Mouse (Mus musculus) retina, embryonic 14.5 days (tissue): ENCODE measurements around the gene Kbtbd6.
"Not testable (repeated sequence)": the region's sequence is repeated elsewhere in the genome, so short reads cannot be mapped to it uniquely, and the experiment has no call there.

ENCODE experiments used
- DNase-seq: peaks from one replicate; pipeline ENCODE4 v3.0.0-alpha.2; 2015; ENCODE audit warnings: low spot score

The Kbtbd6 gene

DNA sequence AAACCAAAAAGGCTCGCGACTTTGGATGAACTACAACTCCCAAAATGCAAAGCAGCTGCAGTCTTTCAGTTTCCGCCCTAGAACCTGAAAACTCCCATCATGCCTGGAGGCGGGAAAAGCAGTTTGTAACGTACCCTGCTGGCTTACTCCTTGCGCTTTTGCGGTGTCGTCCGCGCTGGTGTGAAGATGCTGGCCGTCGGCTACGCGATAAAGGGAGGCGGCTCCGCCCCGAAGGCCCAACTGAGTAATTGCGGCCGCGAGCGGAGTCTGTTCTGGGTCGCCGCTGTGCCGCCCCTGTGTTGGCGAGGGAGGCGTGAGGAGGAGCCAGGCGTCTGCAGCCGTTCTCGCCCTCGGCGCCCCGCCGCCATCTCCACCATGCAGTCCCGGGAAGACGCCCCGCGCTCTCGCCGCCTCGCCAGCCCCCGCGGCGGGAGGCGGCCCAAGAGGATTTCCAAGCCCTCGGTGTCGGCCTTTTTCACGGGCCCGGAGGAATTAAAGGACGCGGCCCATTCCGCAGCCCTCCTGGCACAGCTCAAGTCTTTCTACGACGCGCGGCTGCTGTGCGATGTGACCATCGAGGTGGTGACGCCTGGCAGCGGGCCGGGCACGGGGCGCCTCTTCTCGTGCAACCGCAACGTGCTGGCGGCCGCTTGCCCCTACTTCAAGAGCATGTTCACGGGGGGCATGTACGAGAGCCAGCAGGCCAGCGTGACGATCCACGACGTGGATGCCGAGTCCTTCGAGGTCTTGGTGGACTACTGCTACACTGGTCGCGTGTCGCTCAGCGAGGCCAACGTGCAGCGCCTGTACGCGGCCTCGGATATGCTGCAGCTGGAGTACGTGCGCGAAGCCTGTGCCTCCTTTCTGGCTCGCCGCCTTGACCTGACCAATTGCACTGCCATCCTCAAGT lies at the start of gene Kbtbd6:
TSS of gene Kbtbd6 (plus strand) at position 155 of the 910 bp plus-strand sequence.
- peak; percentile 94 for DNase-seq

DNA sequence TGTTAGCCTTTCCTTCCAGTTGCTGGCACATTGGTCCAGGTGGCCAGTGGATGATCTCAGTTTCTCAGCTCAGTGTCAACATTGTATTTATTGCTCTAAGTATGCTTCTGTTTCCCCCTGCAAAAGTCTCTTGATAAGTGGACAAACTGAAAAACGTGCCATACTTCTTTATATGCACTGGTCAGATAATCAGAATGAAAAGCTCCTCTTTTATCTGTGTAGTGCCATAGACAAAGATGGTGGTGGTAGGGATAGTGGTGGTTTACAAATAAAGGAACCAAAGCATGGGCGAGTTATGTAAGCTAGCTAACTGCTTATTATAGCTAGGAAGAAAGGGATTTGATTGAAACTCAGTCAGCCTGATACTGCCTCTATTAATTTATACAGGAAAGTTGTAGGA lies 44.0 kb upstream of the Kbtbd6 start:
- DNase-seq, result no peak

DNA sequence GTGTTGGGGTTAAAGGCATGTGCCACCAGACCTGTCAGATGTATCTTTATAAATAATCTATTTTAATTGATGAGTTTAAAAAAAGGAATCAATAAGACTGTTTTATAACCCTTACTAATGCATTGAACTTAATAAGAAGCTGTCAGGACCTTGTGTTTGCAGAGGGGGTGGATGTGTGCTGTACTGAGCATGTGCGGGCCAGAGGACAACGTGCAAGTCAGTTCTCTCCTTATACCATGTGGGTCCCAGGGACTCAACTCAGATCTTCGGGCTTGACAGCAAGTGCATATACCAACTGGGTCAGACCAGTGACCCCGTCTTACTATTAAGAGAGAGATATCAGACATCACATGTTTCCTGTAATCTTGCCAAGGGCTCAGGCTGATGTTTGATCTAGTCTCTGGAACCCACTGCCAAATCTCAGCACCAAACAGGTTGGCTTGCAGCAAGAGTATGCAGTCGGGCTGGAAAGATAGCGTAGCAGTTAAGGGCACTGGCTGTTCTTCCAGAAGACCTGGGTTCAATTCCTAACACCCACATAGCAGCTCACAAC lies 42.3 kb upstream of the Kbtbd6 start:
- DNase-seq, result no peak

DNA sequence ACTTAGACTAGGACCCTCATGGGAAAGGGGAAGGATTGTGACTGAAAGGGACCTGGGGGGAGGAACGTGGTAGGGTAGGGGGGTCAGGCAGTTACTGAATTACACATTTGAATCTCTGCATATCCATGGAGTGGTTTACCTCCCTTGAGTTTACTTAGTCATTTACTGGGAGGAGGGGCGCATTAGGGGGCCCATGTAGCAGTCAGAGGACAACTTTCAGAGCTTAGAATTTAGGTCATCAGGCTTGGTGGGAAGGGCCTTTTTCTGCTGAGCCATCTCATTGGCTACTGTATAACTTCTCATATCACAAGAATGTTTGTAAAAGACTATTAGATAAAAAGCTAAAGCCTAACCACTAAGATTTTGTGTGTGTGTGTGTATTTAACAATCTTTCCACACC lies 41.0 kb upstream of the Kbtbd6 start:
- no peak for DNase-seq

DNA sequence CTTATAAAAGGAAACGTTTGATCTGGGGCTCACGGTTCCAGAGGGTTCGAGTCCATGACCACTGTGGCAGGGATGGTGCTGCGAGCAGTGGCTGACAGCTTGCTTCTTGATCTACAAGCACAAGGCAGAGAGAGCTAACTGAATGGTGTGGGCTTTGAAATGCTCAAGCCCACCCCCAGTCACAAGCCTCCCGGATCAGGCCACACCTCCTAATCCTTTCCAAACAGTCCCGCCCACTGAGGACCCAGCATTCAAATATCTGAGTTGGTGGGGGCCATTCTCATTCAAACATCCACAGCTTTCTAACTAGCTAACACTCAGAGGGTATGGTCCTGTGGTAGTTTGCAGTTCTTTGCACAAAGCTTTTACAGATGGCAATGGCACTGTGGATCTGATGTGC lies 38.5 kb upstream of the Kbtbd6 start:
- no peak for DNase-seq

DNA sequence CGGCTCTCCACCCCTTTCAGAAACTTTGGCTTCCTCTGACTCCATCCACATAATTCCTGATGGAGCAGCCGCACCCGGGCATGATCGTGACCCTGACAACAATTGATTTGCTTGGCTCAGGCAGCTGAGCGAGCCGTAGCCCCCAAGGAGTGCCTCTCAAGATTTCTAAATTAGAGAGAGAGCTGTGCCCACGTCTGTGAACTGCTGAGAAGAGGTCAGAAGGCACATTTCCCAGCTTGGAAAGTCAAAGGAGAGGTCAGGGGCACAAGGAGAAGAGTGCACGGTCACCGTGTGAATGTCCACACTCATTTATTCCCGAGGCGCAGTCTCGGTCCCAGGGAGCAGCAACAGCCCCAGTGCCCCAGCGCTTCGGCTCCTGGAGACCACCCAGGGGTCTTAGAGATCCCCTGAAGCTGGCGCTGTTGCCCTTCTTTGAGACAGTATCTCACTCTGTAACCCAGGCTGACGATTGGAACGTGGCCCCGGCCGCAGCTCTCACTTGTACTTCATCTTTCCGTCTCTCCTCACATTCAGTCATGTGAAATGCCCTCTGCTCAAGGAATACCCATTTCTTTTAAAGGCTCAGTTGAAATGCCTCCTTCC lies 31.5 kb upstream of the Kbtbd6 start:
- peak; percentile 71 for DNase-seq

DNA sequence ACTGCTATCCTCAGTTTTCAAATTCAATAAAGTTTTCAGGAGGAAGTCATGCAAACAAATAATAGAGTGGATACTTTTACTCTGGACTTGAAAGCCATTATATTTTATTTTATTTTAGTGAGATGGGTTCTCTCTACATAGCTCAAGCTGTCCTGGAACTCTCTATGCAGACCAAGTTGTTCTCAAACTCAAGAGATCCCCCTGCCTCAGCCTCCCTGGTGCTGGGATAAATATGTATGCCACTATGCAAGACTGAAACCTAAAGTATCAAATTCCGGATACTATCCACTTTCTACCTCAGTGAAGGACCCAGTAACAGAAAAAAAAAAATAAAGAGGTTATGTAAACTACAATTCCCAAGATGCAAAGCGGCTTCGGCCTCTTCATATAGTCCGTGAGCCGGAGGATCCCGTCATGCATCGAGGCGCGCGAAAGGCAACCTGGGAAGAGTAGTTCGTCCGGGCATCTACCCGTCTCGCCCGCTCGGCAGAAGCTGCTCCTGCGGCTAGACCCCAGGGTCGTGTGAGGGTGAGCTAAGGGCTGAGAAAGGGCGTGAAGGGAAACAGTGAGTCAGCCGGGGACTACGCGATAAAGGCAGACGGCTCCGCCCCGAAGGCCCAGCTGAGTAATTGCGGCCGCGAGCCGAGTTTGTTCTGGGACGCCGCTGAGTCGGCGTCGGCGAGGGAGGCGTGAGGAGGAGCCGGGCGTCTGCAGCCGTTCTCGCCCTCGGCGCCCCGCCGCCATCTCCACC lies 25.5 kb upstream of the Kbtbd6 start, which contains the start of gene Kbtbd7:
TSS of gene Kbtbd7 (plus strand) at position 533 of the 751 bp plus-strand sequence.
- DNase-seq, result peak; percentile 95

DNA sequence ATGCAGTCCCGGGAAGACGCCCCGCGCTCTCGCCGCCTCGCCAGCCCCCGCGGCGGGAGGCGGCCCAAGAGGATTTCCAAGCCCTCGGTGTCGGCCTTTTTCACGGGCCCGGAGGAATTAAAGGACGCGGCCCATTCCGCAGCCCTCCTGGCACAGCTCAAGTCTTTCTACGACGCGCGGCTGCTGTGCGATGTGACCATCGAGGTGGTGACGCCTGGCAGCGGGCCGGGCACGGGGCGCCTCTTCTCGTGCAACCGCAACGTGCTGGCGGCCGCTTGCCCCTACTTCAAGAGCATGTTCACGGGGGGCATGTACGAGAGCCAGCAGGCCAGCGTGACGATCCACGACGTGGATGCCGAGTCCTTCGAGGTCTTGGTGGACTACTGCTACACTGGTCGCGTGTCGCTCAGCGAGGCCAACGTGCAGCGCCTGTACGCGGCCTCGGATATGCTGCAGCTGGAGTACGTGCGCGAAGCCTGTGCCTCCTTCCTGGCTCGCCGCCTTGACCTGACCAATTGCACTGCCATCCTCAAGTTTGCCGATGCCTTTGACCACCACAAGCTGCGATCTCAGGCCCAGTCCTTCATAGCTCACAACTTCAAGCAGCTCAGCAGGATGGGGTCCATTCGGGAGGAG lies 24.8 kb upstream of the Kbtbd6 start:
- DNase-seq, result not testable (repeated sequence)

DNA sequence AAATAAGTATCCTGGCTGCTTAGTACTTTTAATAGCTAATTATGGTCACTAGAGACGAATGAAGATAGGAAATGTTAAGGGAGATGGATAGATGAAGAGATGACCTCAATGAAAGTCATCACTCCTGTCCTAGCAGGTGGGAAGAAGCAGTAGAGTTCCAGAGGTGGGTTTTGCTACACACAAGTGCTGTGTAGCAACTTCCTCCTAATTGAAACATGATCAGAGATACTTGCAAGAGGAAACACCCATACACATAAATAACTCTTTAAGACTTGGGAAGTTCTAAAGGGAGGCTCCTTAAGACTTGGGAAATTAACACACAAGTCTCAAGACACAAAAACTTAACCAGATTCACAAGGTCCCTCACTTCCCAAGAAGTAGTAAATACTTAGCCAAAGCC lies 17.6 kb upstream of the Kbtbd6 start:
- no peak for DNase-seq

DNA sequence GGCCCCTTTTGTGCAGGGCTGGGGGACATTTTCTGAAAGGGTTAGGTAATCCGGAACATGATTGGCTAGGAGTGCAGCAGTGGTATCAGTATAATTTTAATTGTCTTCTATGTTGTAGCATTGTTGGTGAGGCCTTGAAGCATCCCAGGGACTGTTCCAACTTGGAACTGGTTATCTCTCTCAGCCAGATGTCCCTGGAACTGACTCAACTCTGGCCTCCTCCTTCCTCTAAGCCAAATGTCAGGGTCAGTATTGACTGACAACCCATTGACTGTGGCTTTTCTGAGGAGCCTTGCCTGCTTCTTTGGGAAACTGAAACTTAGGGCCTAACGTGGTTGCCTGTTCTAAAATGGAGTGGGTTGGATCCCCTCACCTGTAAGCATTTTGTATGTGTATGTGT lies 11.0 kb upstream of the Kbtbd6 start:
- no peak for DNase-seq

DNA sequence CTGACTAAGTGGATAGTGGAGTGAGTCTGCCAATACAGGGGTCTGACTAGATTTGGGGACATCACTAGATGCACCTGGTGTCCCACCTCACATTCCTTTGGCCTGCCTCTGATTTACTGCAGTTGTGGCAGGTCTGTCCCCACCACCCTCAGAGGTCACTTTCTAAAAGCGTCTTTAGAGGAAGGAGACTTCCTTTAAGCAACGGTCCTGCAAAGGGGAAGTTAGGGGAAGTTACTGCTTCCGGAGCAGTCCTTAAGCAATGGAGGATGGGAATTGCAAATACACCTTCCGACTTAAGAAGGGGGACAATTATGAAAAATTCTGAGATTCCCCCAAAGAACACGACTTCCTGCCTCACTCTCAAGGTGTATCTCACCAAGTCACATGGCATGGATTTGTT lies 10.2 kb upstream of the Kbtbd6 start:
- no peak for DNase-seq

DNA sequence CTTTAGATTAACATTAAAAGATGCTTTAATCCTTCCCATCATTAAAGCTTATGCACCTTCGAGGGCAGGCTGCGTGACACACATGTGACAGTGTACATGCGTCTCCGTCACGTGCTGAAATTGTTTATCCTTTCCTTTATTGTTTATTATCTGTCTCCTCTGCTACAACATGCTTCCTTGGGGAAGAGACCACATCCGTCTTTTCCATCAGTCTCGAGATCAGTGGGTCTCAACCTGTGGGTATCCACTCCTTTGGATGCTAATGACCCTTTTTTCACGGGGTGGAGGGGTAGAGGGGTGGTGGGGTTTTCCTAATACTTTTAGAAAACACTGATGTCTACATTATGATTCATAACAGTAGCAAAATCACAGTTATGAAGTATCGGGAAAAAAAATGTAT lies 7.0 kb upstream of the Kbtbd6 start:
- DNase-seq, result no peak

DNA sequence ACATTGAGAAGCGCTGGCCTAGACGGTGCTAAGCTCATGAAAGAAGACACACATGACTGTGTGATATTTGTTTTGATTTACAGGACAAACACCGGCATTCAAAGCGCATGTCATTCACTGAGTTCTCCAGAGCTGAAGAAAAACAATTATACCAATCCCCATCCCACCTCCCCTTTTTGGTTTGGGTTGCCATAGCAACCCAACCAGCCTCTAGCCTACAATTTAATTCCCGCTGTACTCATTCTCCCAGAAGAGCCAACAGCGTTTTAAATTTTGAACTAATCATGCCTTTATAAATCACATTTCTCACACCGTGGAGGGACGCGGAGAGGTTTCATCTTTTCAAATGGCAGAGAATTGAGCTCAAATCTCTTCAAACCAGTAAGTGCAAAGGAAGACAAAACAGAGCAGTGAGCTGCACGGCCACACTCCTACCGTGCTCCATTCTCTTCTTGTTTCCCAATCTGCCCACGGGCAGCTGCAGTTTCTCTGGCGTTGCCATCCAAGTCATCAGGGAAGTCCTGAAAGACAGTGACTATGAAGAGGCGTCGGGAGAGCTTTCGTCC lies 6.5 kb upstream of the Kbtbd6 start:
- peak; percentile 75 for DNase-seq

DNA sequence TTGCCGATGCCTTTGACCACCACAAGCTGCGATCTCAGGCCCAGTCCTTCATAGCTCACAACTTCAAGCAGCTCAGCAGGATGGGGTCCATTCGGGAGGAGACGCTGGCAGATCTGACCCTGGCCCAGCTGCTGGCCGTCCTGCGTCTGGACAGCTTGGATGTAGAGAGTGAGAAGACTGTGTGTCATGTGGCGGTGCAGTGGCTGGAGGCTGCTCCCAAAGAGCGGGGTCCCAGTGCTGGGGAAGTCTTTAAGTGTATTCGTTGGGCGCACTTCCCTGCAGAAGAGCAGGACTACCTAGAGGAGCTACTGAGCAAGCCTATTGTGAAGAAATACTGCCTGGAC lies 928 bp downstream of the Kbtbd6 start:
- not testable (repeated sequence) for DNase-seq

DNA sequence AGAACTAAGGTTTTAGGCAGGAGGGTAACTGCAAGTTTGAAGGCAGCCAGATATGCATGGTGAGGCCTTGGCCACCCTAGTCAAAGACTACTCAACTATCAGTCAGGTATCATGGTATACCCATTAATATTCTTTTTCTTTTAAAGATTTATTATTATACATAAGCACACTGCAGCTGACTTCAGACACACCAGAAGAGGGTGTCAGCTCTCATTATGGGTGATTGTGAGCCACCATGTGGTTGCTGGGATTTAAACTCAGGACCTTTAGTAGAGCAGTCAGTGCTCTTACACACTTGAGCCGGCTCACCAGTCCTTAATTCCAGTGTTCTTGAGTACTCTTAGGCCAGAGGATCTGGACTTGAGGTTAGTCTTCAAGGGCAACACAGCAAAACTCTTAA lies 8.8 kb downstream of the Kbtbd6 start:
- no peak for DNase-seq

DNA sequence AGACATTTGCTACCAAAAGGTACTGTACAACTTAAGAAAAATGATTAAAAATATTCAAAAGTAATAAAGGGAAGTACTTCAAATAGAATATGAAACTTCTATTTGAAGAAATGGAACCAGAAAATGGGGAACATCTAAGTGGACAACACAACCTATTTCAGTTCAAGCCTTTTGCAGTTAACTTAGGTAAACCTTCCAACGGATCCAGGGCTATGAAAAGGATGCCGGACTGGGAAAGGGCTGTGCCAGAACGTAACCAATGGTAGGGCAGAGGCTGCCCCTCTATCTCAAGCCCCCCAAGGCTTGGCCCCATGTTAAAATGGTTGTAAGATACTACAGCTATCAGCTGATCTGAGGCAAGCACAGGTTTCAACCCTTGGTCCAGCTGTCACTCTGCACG lies 9.4 kb downstream of the Kbtbd6 start:
- DNase-seq, result no peak

DNA sequence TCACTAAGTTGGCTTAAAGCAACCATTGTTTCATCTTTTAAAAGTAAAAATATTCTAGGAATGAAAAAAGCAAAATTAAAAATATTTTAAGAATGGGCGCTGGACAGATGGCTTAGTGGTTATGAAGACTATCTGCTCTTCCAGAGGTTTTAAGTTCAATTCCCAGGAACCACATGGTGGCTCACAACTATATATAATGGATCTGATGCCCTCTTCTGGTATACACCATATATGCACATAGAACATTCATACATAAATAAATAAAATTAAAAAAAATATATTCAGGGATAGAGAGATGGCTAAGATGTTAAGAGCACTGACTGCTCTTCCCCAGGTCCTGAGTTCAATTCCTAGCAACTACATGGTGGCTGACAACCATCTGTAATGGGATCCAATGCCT lies 14.0 kb downstream of the Kbtbd6 start:
- no peak for DNase-seq

DNA sequence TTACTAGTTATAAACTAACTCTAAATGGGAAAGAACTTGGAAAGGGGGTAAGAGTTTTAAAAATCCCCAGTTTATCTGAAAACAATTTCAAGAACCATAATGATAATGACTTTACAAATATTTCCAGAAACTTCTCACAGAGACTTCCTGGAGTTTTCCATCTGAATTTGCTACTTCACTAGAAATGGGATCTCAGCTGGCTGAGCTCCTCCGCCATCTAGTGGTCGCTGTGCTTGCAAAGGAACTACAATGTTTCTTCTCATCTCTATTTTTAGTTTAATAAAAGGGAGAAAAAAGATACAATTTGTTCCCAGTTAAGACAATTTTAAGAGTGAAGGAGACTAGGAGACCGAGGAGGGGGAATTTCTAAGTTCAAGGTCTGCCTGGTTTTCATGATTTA lies 16.0 kb downstream of the Kbtbd6 start:
- DNase-seq, result peak; percentile 75

DNA sequence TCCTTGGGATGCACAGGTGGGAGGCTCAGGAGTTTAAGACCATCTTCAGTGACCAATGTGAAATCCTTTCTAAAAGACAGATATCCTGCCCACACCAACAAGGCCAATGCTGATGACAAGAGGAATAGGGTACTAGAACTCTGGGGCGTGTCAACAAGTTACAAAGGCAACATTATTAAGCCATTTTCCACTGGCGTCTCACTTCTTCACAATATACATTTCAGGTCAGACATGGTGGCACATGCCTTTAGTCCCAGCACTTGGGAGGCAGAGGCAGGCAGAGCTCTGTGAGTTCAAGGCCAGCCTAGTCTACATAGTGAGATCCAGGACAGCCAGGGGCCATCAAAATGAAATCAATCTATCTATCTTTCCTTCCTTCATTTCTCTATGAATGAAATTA lies 21.7 kb downstream of the Kbtbd6 start:
- no peak for DNase-seq

DNA sequence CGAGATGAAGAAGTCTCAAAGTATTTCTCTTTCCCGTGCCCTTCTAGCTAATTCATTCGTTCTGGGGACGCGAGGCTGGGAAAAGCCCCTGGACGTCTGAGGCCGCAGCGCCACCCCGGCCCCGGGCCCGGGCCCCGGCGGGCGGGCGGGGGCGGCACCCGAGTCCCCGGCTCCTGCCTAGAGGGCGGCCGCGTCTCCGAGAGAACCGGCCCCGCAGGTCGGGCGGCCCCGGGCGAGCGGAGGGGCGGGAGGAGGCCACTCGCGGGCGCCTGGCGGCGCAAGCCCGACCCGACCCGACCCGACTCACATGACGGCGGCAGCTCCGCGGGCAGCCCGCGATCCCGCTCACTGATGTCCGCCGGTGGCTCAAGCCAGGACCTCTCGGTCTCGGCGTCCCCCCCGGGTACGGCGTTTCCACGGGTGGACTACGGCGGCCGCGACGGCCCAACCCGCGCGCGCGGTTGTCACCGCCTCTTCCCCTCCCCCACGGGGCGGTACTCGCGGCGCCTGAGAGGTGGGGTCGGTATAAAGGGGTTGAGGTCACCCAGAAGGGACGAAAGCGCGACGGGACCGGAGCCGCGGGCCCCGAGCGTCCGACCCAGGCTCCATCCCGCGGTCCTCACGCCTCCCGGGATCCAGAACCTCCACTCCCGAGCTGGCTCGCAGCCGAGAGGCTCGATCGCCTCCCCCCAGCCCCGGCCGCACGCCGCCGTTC lies 29.1 kb downstream of the Kbtbd6 start, which contains the start of gene Elf1:
TSS of gene Elf1 (plus strand) at position 571 of the 715 bp plus-strand sequence.
- peak; percentile 91 for DNase-seq
